Mouse (Mus musculus): ENCODE results near the gene Clcnkb.

DNA sequence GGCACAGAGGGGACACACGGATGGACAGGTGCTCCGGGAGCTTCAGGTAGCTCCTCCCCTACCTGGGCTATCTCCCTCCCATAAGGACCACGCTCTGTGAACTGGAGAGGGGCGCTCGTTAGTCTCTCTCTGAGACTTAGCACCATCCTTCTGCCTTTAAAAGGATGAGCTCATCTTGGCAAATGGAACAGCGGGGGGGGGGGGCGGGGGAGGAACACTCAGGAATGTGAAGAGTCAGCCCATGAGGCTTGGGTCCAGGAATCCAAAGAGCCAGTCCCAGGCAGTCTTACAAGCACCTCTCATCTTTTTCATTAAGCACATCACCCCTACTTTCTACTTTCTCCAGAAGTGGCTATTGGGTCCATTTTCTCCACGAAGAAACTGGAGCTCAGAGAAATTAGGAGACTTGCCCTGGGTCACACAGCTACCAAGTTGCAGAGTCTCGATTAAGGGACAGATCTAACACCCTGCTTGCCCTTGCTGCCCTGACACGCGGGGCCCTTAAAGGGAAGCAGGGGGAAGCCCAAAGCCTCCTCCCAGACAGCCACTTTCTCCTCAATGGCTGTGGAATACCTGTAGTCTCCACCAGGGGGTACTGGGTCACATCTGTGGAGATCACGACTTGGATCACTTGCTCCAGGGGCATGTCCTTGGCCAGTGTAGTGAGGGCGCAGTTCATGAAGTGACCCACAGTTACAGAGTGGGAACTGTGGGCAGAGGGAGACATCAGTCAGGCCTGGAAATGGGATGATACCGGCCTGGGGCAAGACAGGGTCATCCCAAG, 9.1 kb downstream of the Clcnkb start:
- peak; percentile 33; the same call in 1 of the 2 replicates for TF ChIP-seq CTCF (IDR thresholded peaks at IDR 0.05; ENCODE audit: borderline replicate concordance, insufficient read depth, low read depth, low read length)
- TF ChIP-seq POLR2A (IDR thresholded peaks at IDR 0.05; ENCODE audit: borderline replicate concordance, insufficient read depth, low read length) = no peak

All from cerebellum, adult 2 months (tissue).